Mouse (Mus musculus) cerebral cortex, adult 2 months (tissue): Measurements from ENCODE around the gene Traf3ip2.

Experiments used
- WGBS: fragments of 180-500 bp; shearing (Covaris S2); methylation state at CpG from one replicate; pipeline ENCODE4 v1.1.7; 2018; 5-methylcytosine and 5-hydroxymethylcytosine counted together

Traf3ip2 gene

GRCm38 (mm10) chr10:39600115-39600514, 12.6 kb upstream of the Traf3ip2 start:
- WGBS, result 83% methylated on average over 1 of the region's 1 CpGs

DNA sequence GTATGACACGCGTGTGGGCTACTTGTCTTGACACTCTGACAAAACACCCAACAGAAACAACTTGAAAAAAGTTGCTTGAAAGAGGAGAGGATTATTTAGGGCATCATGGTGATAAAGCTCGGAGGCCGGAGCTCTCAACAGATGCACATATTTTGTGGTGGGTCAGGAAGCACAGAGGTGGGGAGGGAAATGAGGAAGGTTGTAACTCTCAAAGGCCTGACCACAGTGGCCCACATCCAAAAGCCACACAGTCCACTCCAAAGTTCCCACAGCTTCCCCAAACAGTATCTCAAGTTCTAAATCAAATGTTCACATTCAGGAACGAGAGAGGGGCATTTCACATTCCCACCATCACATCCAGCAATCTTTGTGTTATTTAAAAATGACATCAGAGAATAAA, 11.7 kb upstream of the Traf3ip2 start:
- WGBS, result 71% methylated on average over 5 of the region's 5 CpGs

- 76% methylated on average over 1 of the region's 1 CpGs for WGBS
These were observed 6.3 kb upstream of the Traf3ip2 start for GRCm38 (mm10) chr10:39606434-39606833.

DNA sequence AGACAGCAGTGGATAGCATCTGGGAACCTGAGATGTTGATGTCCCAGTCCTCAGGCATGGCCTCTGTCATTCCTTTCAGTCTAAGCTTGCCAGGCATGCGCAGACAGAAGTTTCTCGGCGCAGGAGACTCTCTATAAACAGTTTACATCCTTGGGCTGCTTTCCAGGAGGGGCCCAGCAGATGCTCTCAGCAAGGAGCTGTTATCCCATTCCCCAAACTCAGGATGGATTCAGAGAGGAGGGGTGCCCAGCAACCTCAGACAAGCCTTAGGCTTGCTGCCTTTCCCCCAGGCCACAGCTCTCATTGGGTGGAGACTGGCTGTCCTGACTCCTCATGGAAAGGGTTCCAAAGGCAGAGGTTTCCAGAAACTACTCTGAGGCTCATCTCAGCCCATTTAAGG, 1.5 kb upstream of the Traf3ip2 start:
- 63% methylated on average over 3 of the region's 3 CpGs for WGBS

DNA sequence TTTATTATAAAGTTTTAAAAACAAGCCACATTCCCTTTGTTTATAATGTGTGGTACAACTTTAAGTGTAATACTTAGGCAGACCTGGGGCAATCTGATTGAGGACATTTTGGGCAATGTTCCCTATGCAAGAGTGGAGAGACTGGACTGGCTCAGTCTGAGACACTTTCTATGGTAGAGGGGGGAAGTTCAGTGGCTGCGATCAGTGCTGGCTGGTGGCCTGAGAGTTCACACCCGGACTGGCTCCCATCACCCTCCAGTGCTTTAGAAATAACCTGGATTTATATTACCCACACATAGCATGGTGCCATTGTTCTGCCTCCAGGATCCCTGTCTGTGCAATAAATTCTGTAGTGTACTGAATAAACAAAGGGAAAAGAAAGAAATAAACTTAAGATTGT, 603 bp upstream of the Traf3ip2 start:
- 55% methylated on average over 2 of the region's 2 CpGs for WGBS

- WGBS, result 39% methylated on average over 26 of the region's 26 CpGs
These were observed 476 bp downstream of the Traf3ip2 start for GRCm38 (mm10) chr10:39612989-39613831.

DNA sequence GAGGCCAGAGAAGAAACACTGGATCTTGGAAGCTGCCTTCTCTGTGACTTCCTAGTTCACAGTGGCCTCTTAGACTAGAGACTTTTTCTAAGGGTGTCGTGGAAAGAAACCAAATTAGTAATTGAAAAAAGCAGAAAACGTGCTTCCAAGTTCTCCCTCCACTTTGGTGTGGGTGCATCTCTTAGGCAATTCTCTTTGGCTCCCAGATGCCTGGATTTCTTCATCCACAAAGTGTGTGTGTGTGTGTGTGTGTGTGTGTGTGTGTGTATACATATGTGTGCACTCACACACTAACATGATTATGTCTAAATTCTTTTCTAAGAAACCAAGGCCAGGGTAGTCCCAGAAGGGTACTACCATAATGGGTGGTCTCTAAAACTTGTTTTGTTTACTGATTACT, 1.2 kb downstream of the Traf3ip2 start:
- WGBS, result 39% methylated on average over 2 of the region's 2 CpGs

DNA sequence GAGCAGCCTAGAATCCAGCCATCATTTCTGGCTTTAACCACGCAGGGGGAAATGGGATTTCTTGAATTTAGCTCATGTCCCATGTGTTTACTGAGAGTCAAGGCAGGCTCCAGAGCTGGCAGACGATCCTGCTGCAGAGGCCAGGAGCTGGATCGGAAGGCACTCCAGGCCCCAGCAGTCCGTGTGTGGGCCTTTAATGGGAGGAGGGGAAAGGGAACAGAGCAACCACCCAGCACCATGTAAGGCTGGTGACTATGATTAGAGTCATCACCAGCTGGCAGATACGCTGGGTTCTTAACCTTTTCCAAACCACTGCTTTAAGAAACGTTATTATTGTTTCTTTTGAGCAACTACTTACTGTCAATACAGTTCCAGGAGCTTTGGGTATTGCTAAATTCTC, 1.9 kb downstream of the Traf3ip2 start:
- 40% methylated on average over 6 of the region's 6 CpGs for WGBS

DNA sequence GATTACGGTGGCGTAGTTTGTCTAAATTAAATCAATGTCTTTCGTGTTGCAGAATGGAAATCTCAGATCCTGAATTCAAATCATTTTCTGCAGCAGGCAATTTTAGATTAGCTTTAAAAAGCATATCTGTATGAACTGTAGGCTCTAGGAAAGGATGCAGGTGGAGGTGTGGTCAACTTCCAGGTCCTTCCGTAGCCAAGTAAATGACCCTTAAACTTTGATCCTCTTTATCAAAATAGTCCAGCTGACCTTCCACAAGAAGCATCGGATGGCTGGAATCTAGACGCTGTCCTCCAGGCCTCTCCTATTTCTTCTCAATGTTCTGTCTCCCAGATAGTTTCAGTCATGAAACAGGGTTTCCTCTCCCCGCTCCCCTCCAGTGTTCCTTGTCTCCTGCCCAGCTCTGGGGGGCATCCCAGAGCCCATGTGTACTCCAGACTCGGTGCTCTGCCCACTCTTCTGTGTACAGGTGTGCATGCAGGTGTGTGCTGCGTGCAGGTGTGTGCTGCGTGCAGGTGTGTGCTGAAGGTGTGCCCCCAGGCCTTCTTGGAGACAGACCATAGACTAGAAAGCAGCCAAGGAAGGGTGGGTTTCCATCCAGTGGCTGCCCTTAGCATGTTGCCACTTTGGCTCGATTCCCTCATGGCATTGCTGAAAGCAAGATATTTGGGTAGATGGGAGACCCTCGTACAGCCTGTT, 2.9 kb downstream of the Traf3ip2 start:
- WGBS, result 93% methylated on average over 12 of the region's 12 CpGs

DNA sequence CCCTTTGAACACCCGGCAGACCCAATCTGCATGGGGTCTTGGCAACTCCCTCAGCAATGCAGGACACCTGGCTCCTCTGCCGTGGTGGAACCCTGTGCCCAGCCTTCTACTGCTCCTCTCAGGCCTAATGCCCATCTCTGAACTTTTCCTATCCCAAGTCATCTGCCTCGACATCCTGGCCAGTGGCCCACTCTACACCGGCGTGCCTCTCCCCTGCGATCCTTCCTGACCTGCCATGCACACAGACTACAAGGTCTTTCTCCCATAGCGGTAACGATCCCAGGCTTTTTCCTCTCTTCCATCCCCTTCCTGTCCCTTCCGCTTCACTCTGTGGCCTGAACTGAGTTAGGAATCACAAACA, 3.5 kb downstream of the Traf3ip2 start:
- WGBS, result 83% methylated on average over 9 of the region's 9 CpGs

- 98% methylated on average over 8 of the region's 8 CpGs for WGBS
These were observed 3.9 kb downstream of the Traf3ip2 start for GRCm38 (mm10) chr10:39616626-39617025.

- 87% methylated on average over 10 of the region's 10 CpGs for WGBS
These were observed 5.7 kb downstream of the Traf3ip2 start for GRCm38 (mm10) chr10:39618431-39618830.

DNA sequence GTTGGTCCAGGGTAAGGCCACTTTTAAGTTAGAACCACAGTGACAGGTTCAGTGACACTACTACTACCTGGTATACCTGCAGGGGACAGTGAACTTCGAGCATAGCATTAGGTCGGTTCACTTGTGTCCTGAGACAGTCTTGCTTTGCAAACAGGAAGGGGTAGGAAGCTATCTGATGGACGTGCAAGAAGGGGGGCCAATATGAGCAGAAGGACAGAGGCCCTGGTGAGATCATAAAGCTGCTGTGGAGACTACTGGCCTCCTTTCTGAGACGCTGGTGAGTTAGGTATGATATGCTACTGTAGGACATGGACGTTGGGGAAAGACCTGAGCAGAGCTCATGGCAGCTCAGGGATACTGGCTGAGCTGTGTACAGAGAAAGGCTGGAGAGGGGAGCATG, 7.9 kb downstream of the Traf3ip2 start:
- WGBS, result 89% methylated on average over 5 of the region's 5 CpGs

DNA sequence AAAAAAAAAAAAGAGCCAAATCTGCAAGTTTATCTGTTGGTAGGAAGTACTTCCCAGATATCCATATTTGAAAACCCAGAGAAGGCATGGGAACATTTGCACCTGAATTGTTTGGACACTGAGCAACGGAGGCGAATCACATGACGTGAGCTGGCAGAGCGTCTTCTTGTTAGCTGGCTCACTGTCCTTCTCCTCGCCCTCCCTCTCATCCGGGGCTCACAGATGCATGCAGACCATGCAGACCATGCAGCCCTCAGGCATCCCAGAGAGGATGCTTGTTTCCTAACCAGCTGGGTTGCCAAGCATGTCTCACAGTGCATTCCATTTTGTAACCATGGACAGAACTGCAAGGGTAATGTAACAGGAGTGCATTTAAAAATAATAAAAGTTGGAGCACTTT, 11.1 kb downstream of the Traf3ip2 start:
- 66% methylated on average over 6 of the region's 6 CpGs for WGBS

GRCm38 (mm10) chr10:39624837-39625625, 12.3 kb downstream of the Traf3ip2 start:
- 65% methylated on average over 12 of the region's 12 CpGs for WGBS

- WGBS, result 75% methylated on average over 11 of the region's 11 CpGs
These were observed 13.0 kb downstream of the Traf3ip2 start for GRCm38 (mm10) chr10:39625626-39626260.

- WGBS, result 97% methylated on average over 12 of the region's 12 CpGs
These were observed 13.6 kb downstream of the Traf3ip2 start for GRCm38 (mm10) chr10:39626376-39626775.

DNA sequence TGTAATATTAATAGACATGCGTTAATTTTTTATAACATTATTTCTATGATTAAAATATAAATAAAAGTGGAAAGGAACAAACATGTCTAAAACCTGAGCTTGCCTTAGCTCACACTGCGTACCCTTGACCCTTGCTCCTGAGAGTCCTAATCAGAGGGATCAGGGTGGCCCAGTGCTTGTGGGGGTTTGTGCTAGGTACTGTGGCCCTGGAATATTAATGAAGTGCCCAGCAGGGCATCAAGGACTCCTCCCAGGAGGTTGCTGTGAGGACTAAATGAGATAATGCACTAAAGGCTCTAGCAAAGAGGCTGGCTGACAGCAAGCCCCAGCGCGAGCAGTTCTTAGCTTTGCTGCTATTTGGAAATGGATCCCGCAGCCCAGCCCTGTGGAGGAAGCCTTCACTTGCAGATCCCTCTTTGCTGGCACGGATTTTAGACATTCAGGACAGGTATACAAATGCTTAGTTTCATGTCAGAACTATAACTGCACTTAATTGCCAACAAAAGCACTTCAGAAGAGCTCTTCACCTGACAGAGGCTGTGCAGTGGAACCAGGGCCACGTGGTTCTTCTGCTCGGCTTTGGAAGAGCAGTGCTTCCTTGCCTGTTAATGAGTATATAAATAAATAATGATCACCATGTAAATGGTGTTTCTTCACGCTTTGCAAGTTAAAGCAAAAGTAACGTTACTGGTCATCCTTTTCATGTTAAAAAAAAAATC, 16.2 kb downstream of the Traf3ip2 start:
- WGBS, result 72% methylated on average over 10 of the region's 10 CpGs

DNA sequence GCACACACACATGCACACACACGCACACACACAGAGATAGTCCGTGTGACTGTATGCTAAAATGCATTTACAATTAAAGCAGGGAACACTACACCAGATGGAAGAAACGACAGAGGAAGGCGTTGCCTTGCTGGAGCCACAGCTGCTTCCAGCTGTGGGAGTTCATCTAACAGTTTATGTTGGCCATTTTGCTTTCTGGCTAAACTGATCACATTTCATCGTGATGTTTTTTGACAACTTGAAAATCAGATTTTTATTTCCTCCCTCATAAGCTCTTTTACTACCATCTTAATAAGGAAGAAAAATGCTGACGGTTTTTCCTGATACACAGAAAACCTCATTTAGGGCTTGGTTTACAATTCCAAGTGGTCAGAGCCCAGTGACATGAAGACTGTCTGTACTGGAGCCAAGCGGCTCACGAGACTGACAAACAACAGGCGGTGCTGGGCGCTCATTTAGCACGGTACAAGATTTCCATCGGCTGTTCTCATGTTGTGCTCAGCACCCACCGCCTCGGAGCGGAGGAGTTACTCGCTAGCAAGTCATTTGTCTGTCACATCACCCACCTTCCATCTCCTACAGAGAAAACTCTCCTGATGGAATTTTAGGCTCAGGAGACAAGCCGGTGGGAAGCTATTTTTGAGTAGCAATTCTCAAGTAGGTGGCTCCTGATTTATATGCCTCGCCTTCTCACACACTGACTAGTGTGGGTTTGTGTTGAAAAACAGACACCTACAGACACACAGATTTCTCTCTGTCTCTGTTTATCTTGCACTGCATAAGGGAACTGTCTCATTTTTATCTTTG, 17.2 kb downstream of the Traf3ip2 start:
- WGBS, result 25% methylated on average over 18 of the region's 18 CpGs

DNA sequence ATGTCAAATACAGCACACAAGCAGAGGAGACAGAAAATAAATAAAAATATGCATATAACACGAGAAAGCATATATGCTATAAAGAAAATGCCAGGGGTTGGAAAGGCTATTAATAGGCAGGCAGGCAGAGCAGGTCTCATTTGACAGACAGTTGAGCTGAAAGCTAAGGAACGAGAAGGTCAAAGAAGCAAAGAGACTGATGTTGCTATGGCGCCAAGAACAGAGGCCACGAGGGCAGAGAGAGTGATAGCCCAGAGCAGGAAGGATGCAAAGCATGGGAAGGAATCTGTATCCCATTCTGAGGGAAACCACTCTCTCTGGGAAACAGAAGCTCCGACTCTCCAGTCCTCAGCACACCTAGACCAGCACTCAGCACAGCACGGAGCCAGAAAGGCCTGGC, 18.1 kb downstream of the Traf3ip2 start:
- 55% methylated on average over 6 of the region's 6 CpGs for whole genome bisulfite sequencing
